Mouse (Mus musculus) retina, embryonic 14.5 days (tissue): Measurements from ENCODE around the gene Rpl22.

Source experiments
- DNase-seq: peaks from one replicate; pipeline ENCODE4 v3.0.0-alpha.2; 2015; ENCODE audit warnings: low spot score

Rpl22 gene

DNA sequence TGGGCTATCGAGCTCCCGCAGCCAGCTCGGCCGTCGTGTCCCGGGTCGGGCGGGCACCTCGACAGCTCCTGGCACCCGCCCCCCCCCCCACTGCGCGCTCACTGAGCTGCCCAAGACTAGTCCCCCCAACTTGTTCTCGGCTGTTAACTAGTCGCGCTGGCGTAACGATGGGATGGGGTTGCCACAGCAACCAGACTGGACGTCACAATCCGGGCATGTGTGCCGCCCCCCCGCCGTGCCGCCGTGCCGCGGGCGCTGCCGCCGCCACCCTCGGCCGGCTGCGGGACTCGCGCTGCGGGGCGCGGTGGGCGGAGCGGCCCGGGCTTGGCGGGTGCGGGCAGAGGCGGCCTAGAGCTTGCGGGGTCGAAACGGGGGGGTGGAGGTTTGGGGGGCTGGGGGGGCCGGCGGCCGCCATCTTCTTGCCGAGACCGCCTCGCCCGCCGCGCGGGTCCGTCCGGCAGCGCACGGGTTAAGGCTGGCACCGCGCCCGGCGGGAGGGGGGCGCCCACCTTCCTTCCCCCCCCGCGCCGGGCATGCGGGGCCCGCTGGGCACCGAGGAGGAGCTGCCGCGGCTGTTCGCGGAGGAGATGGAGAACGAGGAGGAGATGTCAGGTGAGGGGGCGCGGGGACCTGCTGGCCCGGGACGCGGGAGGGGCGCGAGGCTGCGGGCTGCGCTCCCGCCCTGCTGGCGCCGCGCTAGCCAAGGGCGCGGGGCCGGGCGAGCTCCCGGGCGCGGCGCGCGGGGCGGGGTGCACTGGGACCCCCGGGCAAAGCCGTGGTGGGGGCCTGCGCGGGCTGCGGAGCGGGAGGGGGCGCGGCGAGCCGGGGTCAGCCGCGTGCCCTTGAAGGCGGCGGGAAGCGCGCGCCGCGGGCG is 13.1 kb downstream of the Rpl22 start, which contains the start of gene Chd5:
Gene Chd5 (plus strand): TSS at position 233 of the 874 bp plus-strand sequence.
- peak; percentile 41 for DNase-seq

DNA sequence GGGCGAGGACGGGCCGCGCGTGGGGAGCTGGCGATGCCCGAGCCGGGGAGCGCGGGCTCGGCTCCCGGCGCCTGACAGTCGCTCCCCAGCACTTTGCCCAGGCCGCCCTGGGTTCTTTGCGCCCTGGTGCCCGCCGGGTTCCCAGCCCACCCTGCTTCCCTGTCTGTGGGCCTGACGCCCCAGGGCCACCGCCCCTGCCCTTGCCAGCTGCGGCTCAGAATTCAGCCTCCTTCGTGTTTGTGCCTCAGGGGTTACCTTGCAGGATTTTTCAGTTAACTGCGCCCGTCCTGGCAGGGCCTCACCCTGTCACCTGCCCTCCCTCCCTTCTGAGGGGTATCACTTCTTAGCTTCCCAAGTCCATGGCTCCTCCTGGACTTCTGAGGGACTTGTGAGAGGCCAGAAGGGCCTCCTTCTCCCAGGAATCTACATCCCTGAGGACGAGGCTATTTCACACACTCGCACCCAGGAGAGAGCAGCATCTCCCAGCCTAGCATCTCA is 13.8 kb downstream of the Rpl22 start:
- DNase-seq, result no peak

DNA sequence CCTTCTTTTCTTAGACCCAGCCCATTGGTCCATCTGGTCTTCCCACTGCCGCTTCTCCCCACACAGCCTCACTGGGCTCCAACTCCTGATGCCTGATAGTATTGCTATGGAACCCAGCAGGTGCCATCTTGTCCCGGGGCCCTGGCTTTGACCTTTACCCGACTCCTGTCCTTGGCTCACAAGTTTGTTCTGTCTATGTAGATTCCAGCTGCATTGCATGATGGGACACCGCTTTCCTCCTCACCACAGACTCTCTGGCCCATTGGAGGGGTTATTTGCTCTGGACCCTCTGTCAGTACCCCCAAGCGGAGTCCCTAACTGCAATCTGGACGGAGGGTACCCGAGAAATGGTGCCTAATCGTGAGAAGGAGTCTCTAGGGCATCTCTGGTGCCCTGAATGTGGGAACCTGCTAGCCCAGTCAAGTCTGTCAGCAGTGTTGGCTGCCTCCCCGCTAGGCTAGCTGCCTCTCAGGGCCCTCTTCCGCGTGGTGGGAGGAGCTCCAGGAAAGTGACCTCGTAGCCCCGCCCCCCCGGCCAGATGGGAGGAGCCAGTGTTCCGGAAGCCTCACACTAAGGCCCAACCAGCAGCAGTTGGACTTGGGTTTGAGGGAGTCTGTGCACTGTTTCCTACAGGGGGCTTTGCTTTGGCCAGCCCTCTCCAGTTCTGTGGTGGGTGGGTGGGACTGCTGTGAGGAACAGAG is 15.2 kb downstream of the Rpl22 start:
- peak; percentile 56 for DNase-seq

DNA sequence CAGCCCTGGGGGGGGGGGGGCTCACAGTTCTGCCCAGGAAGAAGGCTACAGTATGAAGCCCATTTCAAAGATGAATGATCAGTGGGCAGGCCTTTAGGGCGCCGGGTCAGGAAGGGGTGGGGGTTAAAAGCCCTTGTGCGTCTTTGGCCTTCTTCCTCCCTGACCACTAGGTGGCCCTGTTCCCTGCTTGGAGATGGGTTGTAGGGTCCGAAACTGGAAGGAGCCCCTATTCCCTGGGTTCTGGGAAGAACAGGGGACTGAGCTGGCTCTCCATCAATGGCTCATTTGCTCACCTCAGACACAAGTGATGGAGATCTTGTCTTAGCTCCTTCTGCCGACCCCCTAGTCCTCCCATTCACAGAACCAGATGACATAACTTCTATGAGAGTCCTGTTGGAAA is 17.8 kb downstream of the Rpl22 start:
- peak; percentile 76 for DNase-seq

DNA sequence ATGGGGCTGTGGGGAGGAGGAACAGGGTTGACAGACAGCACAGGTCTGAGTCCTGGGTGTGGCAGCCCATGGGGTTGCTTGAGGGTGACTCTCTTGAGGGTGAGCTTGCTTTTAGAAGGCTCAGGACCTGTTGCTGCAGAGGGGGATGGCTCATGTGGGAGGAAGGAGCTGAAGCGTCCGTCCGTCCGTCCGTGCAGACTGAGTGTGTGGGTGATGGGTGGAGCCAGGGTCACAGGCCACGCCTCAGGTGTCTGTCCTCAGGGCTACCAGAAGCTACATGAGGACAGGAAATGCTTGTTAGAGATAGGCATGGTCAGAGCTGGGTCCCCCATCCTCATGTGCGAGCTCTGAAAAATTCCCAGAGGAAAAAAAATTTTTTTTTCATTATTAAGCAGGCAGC is 19.1 kb downstream of the Rpl22 start:
- no peak for DNase-seq

DNA sequence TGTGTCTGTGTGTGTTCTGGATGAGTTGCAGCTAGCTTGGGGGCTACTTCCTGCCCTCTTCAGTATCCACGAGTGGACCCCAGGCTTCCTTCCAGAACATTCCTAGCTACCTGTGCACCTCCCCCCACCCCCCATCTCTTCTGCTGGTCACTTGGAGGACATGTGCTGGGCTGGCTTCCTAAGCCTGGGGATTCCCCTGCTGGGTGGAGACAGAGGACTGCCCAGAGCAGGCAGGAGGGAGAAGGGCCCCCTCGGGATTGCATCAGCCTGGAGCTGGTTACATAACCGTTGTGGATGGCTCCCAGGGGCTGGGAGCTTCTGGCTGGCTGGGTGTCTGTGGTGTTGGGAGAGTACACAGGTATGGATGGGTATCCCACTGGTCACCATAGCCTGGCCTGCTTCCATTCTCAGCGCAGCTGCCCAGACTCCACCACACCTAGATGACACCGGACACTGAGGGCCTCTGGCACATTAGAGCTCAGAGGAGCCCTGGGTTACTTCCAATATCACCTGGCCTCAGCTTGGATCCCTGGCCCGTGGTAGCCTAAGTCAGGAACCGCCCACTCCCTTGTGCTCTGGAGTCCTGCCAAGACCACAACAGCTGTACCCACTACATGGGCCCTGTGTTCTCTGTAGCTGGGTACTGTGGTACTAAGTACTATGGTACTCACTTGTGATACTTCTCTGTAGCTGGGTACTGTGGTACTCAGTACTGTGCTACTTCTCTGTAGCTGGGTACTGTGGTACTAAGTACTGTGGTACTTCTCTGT is 19.8 kb downstream of the Rpl22 start:
- no peak for DNase-seq

DNA sequence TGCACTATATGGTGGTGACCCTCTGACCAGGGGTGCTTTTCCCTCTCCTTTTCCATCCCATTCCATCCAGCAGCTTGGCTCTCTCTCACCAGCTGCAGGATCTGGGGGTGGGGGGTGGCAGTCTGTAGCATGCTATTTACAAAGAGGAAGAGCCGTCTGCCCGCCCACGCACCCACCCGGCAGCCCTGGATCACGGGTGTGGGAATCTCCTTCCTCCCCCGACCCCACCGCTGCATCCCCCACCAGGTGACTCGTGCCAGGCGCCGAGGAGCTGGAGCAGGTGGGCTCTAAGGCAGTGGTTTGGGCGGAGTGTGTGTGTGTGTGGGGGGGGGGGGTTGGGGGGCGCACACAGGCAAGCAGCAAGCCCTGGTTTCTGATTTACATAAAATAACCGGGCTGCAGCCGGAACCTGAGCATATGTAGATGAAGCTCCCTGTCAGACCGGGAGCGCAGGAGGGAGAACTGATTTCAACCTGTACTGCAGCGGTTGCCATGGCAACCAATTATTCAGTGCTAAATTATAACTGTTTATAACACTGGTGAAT is 24.4 kb downstream of the Rpl22 start:
- DNase-seq, result peak; percentile 42

DNA sequence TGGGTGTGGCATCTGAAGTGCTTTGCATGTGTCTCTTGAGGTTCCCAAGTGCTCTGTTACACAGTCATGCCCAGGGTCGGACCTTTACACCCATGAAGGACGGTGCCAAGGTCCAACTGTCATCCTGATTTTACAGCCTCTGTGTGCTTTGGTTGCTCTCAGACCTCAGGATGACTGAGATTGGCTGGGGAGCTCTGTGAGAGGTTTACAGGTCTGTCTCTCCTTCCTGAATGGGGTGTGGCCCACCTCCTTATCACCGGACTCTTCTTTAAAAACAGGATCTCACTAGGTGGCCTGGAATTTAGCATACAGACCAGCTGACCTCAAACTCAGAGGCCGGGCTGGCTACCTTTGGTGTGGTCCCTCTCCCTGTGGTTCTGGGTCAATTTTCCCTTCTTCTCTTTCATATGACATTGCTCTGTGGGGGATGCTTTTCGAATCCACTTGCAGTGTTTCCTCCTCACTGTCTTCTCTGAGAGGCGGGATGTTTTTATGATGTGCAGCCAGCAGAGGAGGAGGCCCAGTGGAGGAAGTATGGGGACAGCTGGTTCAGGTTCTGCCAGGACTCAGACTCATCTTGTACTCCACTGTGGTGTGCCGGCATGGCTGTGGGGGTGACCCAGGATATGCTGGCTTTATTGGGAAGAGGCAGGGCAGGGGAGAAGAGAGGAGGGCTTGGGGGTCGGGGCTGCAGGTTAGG is 25.3 kb downstream of the Rpl22 start:
- no peak for DNase-seq

DNA sequence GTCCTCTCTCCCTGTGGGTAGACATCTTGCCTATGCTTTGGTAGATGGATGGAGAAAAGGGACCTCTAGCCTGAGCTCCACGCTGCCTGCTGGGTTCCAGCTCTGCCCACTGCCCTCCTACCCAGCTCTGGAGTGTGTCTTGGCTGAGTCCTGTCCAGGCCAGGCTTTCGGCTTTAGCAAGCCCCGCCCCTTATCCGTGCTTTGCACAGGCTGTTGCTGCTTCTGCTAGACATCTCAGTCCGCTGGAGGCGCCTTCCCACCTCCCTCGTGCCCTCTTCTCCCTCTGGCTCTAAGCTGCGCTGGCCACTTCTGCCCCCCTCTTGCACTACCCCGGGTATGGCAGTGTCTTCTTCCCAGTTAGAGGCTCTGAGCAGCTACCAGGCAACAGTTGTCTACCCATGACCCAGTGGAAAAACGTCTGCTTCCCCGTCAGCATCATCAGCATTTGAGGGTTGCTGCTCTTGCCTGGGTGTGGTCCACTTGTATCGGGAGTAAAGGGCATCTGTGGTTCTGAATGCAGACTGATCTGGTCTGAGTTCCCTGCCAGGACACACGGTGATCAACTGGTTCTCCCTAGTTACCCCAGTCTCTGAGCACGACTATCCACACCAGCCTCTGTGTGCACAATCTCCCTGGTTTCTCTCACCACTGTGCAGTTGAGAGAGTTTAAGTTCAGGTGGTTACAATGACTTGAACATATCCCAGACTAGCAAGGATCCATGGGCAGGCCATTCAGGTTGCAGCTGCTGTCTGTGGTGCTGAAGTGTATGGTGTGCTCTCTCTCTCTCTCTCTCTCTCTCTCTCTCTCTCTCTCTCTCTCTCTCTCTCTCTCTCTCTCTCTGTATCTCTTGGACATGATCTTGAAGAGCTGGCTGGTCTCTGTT is 26.1 kb downstream of the Rpl22 start:
- peak; percentile 58 for DNase-seq

DNA sequence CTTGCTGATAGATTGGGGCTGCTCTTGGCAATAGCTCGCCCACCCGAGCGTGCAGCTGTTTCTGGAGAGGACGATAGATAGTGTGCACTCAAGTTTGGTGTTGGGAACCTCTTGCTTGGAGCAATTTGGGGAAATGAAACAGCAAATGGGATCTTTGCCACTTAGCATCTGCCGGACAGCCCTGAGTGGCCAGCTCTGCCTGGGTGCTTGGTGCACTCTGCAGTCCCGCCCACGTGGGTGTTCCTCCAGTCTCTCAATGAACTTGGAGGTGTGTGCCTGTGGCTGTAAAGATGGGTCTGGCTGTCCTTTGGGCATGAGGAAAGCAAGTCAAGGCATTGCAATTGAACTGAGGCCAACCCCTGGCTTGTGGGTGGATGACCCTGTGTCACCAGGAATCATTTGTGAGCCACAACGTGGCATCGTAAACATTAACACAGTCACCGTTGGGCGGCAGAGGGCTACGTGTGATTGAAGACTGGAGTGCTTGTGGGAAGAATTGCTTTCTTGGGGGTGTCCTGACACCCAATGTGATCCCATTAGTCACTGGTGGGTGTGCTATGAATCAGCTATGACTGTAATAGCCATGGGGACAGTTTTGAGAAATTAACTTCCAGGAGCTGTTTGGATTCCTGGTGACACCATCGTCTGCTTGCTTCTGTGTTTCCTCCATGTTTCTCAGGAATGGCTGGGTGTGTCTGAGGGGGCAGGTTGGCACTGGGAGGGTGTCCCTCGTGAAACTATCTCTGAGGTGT is 28.5 kb downstream of the Rpl22 start:
- no peak for DNase-seq

DNA sequence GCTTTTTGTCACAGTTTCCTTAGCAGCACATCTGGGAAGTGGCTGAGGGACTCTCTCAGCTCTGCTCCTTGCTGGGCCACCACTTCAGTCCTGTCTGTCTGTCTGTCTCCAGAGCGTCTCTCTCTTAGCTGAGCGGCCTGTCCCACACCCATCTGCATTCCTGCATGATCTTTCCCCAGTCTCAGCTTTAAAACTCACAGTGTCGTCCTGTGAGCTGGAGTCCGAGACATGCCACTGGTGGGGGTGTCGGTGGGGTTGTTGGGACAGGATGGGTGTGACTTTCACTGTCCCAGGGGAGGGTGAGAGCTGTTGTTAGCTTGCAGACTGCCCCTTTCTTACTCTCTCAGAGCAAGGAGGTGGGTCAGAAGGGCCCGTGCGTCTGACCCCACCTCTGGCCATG is 30.1 kb downstream of the Rpl22 start:
- DNase-seq, result no peak

DNA sequence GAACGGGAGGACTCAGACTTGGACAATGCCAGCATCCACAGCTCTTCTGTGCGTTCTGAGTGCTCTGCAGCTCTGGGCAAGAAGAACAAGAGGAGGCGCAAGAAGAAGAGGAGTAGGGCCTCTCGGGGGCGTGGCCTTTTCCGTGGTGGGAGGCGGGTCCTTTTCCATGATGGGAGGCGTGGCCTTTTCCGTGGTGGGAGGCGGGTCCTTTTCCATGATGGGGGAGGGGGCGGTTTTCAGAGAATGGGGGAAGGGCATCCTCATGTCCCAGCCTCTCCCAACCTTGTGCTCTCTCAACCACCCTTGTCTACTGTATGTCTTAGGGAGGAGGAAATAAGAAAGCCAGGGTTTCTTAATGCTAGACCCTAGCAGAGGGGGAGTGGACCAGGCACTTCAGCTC is 34.2 kb downstream of the Rpl22 start:
- DNase-seq, result no peak

DNA sequence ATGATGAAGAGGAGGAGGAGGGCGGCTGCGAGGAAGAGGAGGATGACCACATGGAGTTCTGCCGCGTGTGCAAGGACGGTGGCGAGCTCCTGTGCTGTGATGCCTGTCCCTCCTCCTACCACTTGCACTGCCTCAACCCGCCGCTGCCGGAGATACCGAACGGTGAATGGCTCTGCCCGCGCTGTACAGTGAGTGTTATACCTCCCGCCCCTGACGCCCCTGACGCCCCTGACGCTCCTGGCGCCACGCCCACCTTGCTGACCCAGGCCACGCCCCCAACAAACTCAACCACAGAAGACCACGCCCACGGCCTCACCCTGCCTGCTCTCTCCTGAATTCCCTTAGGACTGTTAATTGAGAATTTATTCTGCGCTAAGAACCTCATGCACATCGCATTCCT is 35.3 kb downstream of the Rpl22 start:
- DNase-seq, result peak; percentile 80

DNA sequence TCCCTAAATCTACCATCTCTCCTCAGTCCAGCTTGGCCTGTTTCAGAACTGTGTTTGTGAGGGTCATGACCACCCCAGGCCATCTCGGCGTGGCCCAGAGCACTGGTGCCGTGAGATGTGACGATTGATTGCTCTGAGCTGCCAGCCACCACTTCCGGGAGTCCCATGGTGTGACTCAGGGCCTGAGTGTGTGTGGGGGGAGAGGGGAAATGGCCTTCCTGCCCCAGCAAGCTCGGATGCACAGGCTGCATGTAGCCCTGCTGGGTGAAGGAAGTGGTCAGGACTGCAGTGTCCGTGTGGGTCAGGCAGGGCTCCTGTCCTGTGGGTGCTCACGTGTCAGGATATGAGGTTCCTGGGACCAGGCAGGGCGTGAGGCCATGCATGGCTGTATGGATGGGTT is 36.6 kb downstream of the Rpl22 start:
- no peak for DNase-seq

DNA sequence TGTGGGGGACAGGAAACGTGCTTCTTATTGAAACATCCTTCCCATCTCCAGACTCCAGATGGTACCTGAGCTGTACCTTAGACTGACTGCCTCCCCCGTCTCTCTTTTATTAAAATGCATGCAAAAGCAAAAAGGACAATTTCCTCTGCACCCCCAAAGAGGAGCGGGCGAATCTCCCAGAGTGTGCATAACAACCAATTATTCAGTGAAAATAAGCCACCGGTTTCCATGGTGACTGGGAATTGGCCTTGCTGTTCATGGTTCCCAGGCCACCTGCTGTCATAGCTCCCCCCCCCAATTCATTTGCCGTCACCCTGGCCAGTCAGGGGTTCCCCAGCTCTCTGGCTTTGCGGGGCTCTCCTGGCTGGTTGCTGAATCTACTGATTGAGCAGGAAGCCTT is 39.7 kb downstream of the Rpl22 start:
- DNase-seq, result no peak

DNA sequence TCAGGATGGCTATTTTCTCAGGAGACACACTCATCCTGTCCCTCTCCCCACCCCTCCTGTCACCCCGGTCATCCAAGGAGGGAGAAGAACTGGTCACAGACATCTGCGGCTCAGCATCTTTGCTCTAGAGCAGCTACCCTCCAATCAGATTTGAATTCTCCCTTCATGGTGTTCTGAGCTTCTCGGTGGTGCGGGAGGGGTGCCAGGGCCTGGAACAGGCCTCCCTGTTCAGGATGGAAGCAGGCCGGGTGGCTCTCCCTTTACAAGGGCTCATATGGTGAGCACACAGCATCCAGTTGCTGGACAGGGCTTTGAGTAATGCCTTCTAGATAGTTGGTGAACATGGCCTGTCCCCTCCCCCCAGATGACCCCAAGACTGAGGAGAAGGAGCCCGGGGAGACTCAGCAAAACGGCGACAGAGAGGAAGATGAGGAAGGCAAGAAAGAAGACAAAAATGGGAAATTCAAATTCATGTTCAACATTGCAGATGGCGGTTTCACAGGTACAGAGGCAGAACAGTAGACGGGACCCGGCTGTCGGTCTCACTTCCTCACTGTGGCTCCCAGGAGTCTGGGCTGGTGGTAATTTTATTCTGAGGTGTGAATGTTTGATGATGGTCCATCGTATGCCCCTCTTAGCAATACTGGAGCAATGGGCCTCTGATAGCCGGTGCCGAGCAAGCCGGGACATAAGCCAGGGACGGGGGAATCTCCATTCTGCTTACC is 57.1 kb downstream of the Rpl22 start:
- DNase-seq, result no peak
